Mouse (Mus musculus): ENCODE results near the gene Osgep.
"Not testable (repeated sequence)": the region's sequence is repeated elsewhere in the genome, so short reads cannot be mapped to it uniquely, and the experiment has no call there.

GRCm38 (mm10) chr14:50945526-50945925, 20.8 kb upstream of the Osgep start:
- TF ChIP-seq MAFK (IDR thresholded peaks at IDR 0.05; ENCODE audit: insufficient read depth, low read depth, low read length); CHD2 (IDR thresholded peaks at IDR 0.05; ENCODE audit: low read depth, low read length); ZC3H11A (IDR thresholded peaks at IDR 0.05; ENCODE audit: borderline replicate concordance, low read depth, low read length): not testable (repeated sequence)

Measured in ES-E14 (cell line).